In genomic region chr8:52444366-52444765, GRCm38 (mm10) we compare ENCODE assay signal across 16 mouse cellular contexts.
"Had no signal": no experiment of that assay in that cellular context is flagged by ENCODE, and none has a peak within 500 bp of the region (broad histone marks: within the 10 kb centered on the region; RNA-seq: fewer than 3 reads in every experiment).

No protein-coding gene starts in this region.

- ATAC-seq: hindbrain, postnatal 0 days; intestine, embryonic 16.5 days; liver, embryonic 12.5 days had no signal

- DNase-seq: gastrocnemius, adult 2 months; gastrocnemius, postnatal 14 days; gastrocnemius, postnatal 36 days; heart, adult 11 months; heart, adult 2 months; heart, postnatal 14 days; heart, postnatal 36 days; kidney, adult 11 months; kidney, adult 2 months; kidney, adult 9 months; kidney, postnatal 14 days; kidney, postnatal 36 days; left cerebral cortex, postnatal 4 days had no signal
